7 mouse cellular contexts compared by ENCODE assay signal in genomic region chr12:112809641-112810040, GRCm38 (mm10). TPM values are rescaled to one million over a fixed set of nuclear protein-coding genes. Genes with fewer than 3 reads are reported as not detected.
DNase-seq lines count a peak whose midpoint lies in the region; ATAC-seq lines count a peak whose summit lies in the region.

No protein-coding gene starts in this region.

- H3K9me3 ChIP-seq in neural tube, embryonic 11.5 days (ENCODE audit: control insufficient read depth, low read length): no peaks in the 10 kb centered on the region
- H3K9me3 ChIP-seq in forebrain, embryonic 16.5 days (ENCODE audit: control insufficient read depth, low read length): no peaks in the 10 kb centered on the region
- H3K9me3 ChIP-seq in limb, embryonic 12.5 days: no peaks in the 10 kb centered on the region
- H3K9me3 ChIP-seq in stomach, embryonic 15.5 days: no peaks in the 10 kb centered on the region

- 22% methylated on average over 8 of the region's 8 CpGs for WGBS in neural tube, embryonic 11.5 days
- WGBS in forebrain, embryonic 16.5 days: 24% methylated on average over 8 of the region's 8 CpGs
- WGBS in limb, embryonic 12.5 days: 22% methylated on average over 8 of the region's 8 CpGs
- WGBS in stomach, embryonic 15.5 days: 17% methylated on average over 8 of the region's 8 CpGs

- DNase-seq in neural tube, embryonic 11.5 days (ENCODE audit: low spot score): no peak
- no peak for DNase-seq in neural tube, embryonic 10.5 days (ENCODE audit: extremely low spot score, low spot score)
- DNase-seq in urinary bladder, postnatal 4 days (ENCODE audit: low spot score in 2 of 2): no peak
- no peak for DNase-seq in thymus, postnatal 4 days

- peak overlapping the region; percentile 61 for H3K9ac ChIP-seq in neural tube, embryonic 11.5 days (ENCODE audit: low read length)
- H3K9ac ChIP-seq in forebrain, embryonic 16.5 days (replicated peaks; ENCODE audit: low read depth, low read length): peak overlapping the region; percentile 57
- peak overlapping the region; percentile 65 for H3K9ac ChIP-seq in limb, embryonic 12.5 days (replicated peaks)
- H3K9ac ChIP-seq in stomach, embryonic 15.5 days: peak overlapping the region; percentile 39; the same call in 1 of the 2 replicates

- peak overlapping the region; percentile 98 for H3K4me2 ChIP-seq in neural tube, embryonic 11.5 days (ENCODE audit: low read depth)
- H3K4me2 ChIP-seq in forebrain, embryonic 16.5 days (ENCODE audit: low read length): peak overlapping the region; percentile 69
- peak overlapping the region; percentile 99 for H3K4me2 ChIP-seq in limb, embryonic 12.5 days
- H3K4me2 ChIP-seq in stomach, embryonic 15.5 days: peak overlapping the region; percentile 95

- H3K27me3 ChIP-seq in neural tube, embryonic 11.5 days (ENCODE audit: control insufficient read depth, insufficient read depth, low read length): no peaks in the 10 kb centered on the region
- no peaks in the 10 kb centered on the region for H3K27me3 ChIP-seq in forebrain, embryonic 16.5 days (replicated peaks; ENCODE audit: control insufficient read depth, insufficient read depth, low read length)
- peaks cover 33% of the 10 kb centered on the region for H3K27me3 ChIP-seq in limb, embryonic 12.5 days
- H3K27me3 ChIP-seq in stomach, embryonic 15.5 days (replicated peaks): no peaks in the 10 kb centered on the region

- H3K27ac ChIP-seq in neural tube, embryonic 11.5 days (ENCODE audit: low read depth, low read length): no peak overlapping the region
- H3K27ac ChIP-seq in forebrain, embryonic 16.5 days (ENCODE audit: low read length): no peak overlapping the region
- H3K27ac ChIP-seq in limb, embryonic 12.5 days: no peak overlapping the region
- H3K27ac ChIP-seq in stomach, embryonic 15.5 days: no peak overlapping the region

- H3K36me3 ChIP-seq in neural tube, embryonic 11.5 days (ENCODE audit: control insufficient read depth, insufficient read depth, low read length): 0 out of 2 replicates have a peak, but pooled peaks cover 2% of the 10 kb centered on the region
- no peaks in the 10 kb centered on the region for H3K36me3 ChIP-seq in forebrain, embryonic 16.5 days (ENCODE audit: control insufficient read depth, insufficient read depth)
- peaks cover 17% of the 10 kb centered on the region; the same call in 1 of the 2 replicates for H3K36me3 ChIP-seq in limb, embryonic 12.5 days
- 0 out of 2 replicates have a peak, but pooled peaks cover 7% of the 10 kb centered on the region for H3K36me3 ChIP-seq in stomach, embryonic 15.5 days

- H3K4me3 ChIP-seq in neural tube, embryonic 11.5 days (ENCODE audit: low read depth, low read length): peak overlapping the region; percentile 54
- H3K4me3 ChIP-seq in forebrain, embryonic 16.5 days (replicated peaks; ENCODE audit: low read length): peak overlapping the region; percentile 67
- peak overlapping the region; percentile 71 for H3K4me3 ChIP-seq in limb, embryonic 12.5 days (replicated peaks)
- H3K4me3 ChIP-seq in stomach, embryonic 15.5 days (replicated peaks): peak overlapping the region; percentile 74

- peaks cover 7% of the 10 kb centered on the region; the same call in 1 of the 2 replicates for H3K4me1 ChIP-seq in neural tube, embryonic 11.5 days (ENCODE audit: control insufficient read depth, insufficient read depth, low read length)
- H3K4me1 ChIP-seq in forebrain, embryonic 16.5 days (replicated peaks; ENCODE audit: control insufficient read depth, insufficient read depth, low read length): peaks cover 15% of the 10 kb centered on the region
- H3K4me1 ChIP-seq in limb, embryonic 12.5 days (replicated peaks): peaks cover 17% of the 10 kb centered on the region
- H3K4me1 ChIP-seq in stomach, embryonic 15.5 days: peaks cover 16% of the 10 kb centered on the region

- ATAC-seq in neural tube, embryonic 11.5 days (ENCODE audit: insufficient read depth, low FRiP score, low TSS enrichment): no peak
- no peak for ATAC-seq in forebrain, embryonic 16.5 days
- ATAC-seq in limb, embryonic 12.5 days (ENCODE audit: insufficient number of reproducible peaks, insufficient read depth, low FRiP score, low TSS enrichment, low read depth): no peak
- ATAC-seq in stomach, embryonic 15.5 days (ENCODE audit: insufficient read depth, low FRiP score, low read depth): no peak

RNA-seq across cellular contexts. Expression of gene Clba1, which starts 0.9 kb away (rescaled TPM):
- 13.6 and 14.0 TPM in 2 replicates for polyA plus RNA-seq in neural tube, embryonic 11.5 days (2014; fragmentation: Nextera tagmentation; extraction: Ambion mirVana)
- 14.3 and 17.3 TPM in 2 replicates for polyA plus RNA-seq in forebrain, embryonic 16.5 days (2015; fragmentation: Nextera tagmentation; extraction: Ambion mirVana)
- 9.2 and 9.3 TPM in 2 replicates for polyA plus RNA-seq in limb, embryonic 12.5 days (2016; fragmentation: Nextera tagmentation; extraction: Ambion mirVana)
- 6.1 and 7.0 TPM in 2 replicates for polyA plus RNA-seq in stomach, embryonic 15.5 days (2015; fragmentation: Nextera tagmentation; extraction: Ambion mirVana)

RNA-seq across cellular contexts. Expression of gene Ahnak2, which starts 7.2 kb away (rescaled TPM):
- polyA plus RNA-seq in neural tube, embryonic 11.5 days (2014; fragmentation: Nextera tagmentation; extraction: Ambion mirVana): 0.26 and 0.61 TPM in 2 replicates
- polyA plus RNA-seq in forebrain, embryonic 16.5 days (2015; fragmentation: Nextera tagmentation; extraction: Ambion mirVana): 1.2 TPM in 2 replicates
- polyA plus RNA-seq in limb, embryonic 12.5 days (2016; fragmentation: Nextera tagmentation; extraction: Ambion mirVana): 0.23 and 0.26 TPM in 2 replicates
- polyA plus RNA-seq in stomach, embryonic 15.5 days (2015; fragmentation: Nextera tagmentation; extraction: Ambion mirVana): 3.8 and 4.7 TPM in 2 replicates

RNA-seq across cellular contexts. Expression of gene Cdca4, which starts 19.6 kb away (rescaled TPM):
- 165 and 173 TPM in 2 replicates for polyA plus RNA-seq in neural tube, embryonic 11.5 days (2014; fragmentation: Nextera tagmentation; extraction: Ambion mirVana)
- polyA plus RNA-seq in forebrain, embryonic 16.5 days (2015; fragmentation: Nextera tagmentation; extraction: Ambion mirVana): 71.0 and 80.9 TPM in 2 replicates
- 166 TPM in 2 replicates for polyA plus RNA-seq in limb, embryonic 12.5 days (2016; fragmentation: Nextera tagmentation; extraction: Ambion mirVana)
- polyA plus RNA-seq in stomach, embryonic 15.5 days (2015; fragmentation: Nextera tagmentation; extraction: Ambion mirVana): 97.0 and 100 TPM in 2 replicates

RNA-seq across cellular contexts. Expression of gene Pld4, which starts 49.2 kb away (rescaled TPM):
- 3.8 and 4.9 TPM in 2 replicates for polyA plus RNA-seq in neural tube, embryonic 11.5 days (2014; fragmentation: Nextera tagmentation; extraction: Ambion mirVana)
- polyA plus RNA-seq in forebrain, embryonic 16.5 days (2015; fragmentation: Nextera tagmentation; extraction: Ambion mirVana): 4.0 and 5.3 TPM in 2 replicates
- 3.1 and 4.4 TPM in 2 replicates for polyA plus RNA-seq in limb, embryonic 12.5 days (2016; fragmentation: Nextera tagmentation; extraction: Ambion mirVana)
- polyA plus RNA-seq in stomach, embryonic 15.5 days (2015; fragmentation: Nextera tagmentation; extraction: Ambion mirVana): 14.5 and 16.8 TPM in 2 replicates

RNA-seq across cellular contexts. Expression of gene Gpr132, which starts 58.4 kb away (rescaled TPM):
- polyA plus RNA-seq in neural tube, embryonic 11.5 days (2014; fragmentation: Nextera tagmentation; extraction: Ambion mirVana): not detected in 2 replicates
- polyA plus RNA-seq in forebrain, embryonic 16.5 days (2015; fragmentation: Nextera tagmentation; extraction: Ambion mirVana): not detected in 2 replicates
- 0.08 TPM in 1 of 2 replicates, not detected in the other for polyA plus RNA-seq in limb, embryonic 12.5 days (2016; fragmentation: Nextera tagmentation; extraction: Ambion mirVana)
- 0.33 and 0.41 TPM in 2 replicates for polyA plus RNA-seq in stomach, embryonic 15.5 days (2015; fragmentation: Nextera tagmentation; extraction: Ambion mirVana)
